Mouse (Mus musculus) midbrain, postnatal 0 days (tissue): ENCODE data around the gene Ppp1r35. TPM values are rescaled to one million over a fixed set of nuclear protein-coding genes. Genes with fewer than 3 reads are reported as not detected.

Experiments
- ATAC-seq: fragments of 200-750 bp; cut with Nextera tagmentation; 2 replicates; pipeline ENCODE4 v1.8.0; 2017; ENCODE audit warnings: moderate number of reproducible peaks, mild to moderate bottlenecking, moderate TSS enrichment, moderate library complexity; ENCODE audit not compliant: low FRiP score
- DNase-seq: peaks from one replicate; pipeline ENCODE4 v3.0.0-alpha.2; 2015; ENCODE audit warnings: low spot score
- H3K27ac ChIP-seq: fragments of 300-500 bp; sonication (generic); 2 replicates; pipeline ENCODE4 v1.5.1; 2014; ENCODE audit warnings: low read depth, mild to moderate bottlenecking, low read length, mixed read lengths
- H3K27me3 ChIP-seq: fragments of 300-500 bp; sonication (generic); 2 replicates; pipeline ENCODE4 v1.6.1; 2014; ENCODE audit warnings: low read length, control low read depth, mixed read lengths; ENCODE audit not compliant: insufficient read depth
- H3K36me3 ChIP-seq: fragments of 300-500 bp; sonication (generic); 2 replicates; pipeline ENCODE4 v1.6.1; 2014; ENCODE audit warnings: low read length, control low read depth, mixed read lengths; ENCODE audit not compliant: insufficient read depth
- H3K4me1 ChIP-seq: fragments of 300-500 bp; sonication (generic); 2 replicates; pipeline ENCODE4 v1.6.1; 2014; ENCODE audit warnings: mild to moderate bottlenecking, control low read depth, antibody characterized with exemption, low read length, mixed read lengths; ENCODE audit not compliant: insufficient read depth
- H3K4me2 ChIP-seq: fragments of 300-500 bp; sonication (generic); 2 replicates; pipeline ENCODE4 v1.6.1; 2014; ENCODE audit warnings: low read depth, mild to moderate bottlenecking, low read length, mixed read lengths; ENCODE audit not compliant: poor library complexity, severe bottlenecking
- H3K4me3 ChIP-seq: fragments of 300-500 bp; sonication (generic); 2 replicates; pipeline ENCODE4 v1.5.1; 2014; ENCODE audit warnings: low read depth, mild to moderate bottlenecking, low read length, moderate library complexity
- H3K9ac ChIP-seq: fragments of 300-500 bp; sonication (generic); replicated peaks from 2 replicates; pipeline ENCODE4 v1.6.1; 2014; ENCODE audit warnings: mild to moderate bottlenecking, low read length, moderate library complexity, mixed read lengths; ENCODE audit not compliant: poor library complexity, severe bottlenecking
- H3K9me3 ChIP-seq: fragments of 300-500 bp; sonication (generic); 2 replicates; pipeline ENCODE4 v1.6.1; 2016; ENCODE audit warnings: low read length, control low read depth
- CTCF ChIP-seq: IDR thresholded peaks from 2 replicates; pipeline ENCODE4 v1.5.1; 2016; ENCODE audit warnings: antibody characterized with exemption, mild to moderate bottlenecking
- WGBS: fragments of 180-500 bp; shearing (Covaris S2); extraction: QIAGEN DNeasy Blood & Tissue Kit; methylation state at CpG from one replicate; pipeline ENCODE4 v1.1.7; 2014; 5-methylcytosine and 5-hydroxymethylcytosine counted together
- polyA plus RNA-seq: library from polyadenylated mRNA; unstranded; fragments of >200 nt; fragmentation: Nextera tagmentation; extraction: Ambion mirVana; gene quantifications from 2 replicates; pipeline ENCODE4 v1.2.1, GENCODE M21; 2015
- total RNA-seq: library from RNA; depleted of rRNA; stranded (reverse); fragments of >200 nt; gene quantifications from 2 replicates; pipeline ENCODE4 v1.2.3, GENCODE M21; 2014

Ppp1r35 gene
- total and polyA plus RNA-seq, 2 experiments from 2014 or later, result 38.8 to 42.1 TPM

- DNase-seq, result no peak
- Histone ChIP-seq H3K27ac (no peak overlapping the region), H3K9ac (no peak overlapping the region), H3K9me3 (no peaks in the 10 kb centered on the region), H3K27me3 (no peaks in the 10 kb centered on the region), H3K4me3 (no peak overlapping the region), H3K4me2 (no peak overlapping the region), H3K36me3 (peaks cover 4% of the 10 kb centered on the region), H3K4me1 (no peaks in the 10 kb centered on the region)
- no peak for TF ChIP-seq CTCF
- no peak for ATAC-seq
- WGBS, result 61% methylated on average over 5 of the region's 5 CpGs
Observed at GRCm38 (mm10) chr5:137776408-137776918, 2.2 kb upstream of the Ppp1r35 start.

- peaks cover 13% of the 10 kb centered on the region for H3K36me3 ChIP-seq
- ATAC-seq (no peak), DNase-seq (no peak)
- no peak overlapping the region for H3K27ac ChIP-seq
- no peak for TF ChIP-seq CTCF
- H3K4me3 ChIP-seq, result no peak overlapping the region
- H3K9ac ChIP-seq, result no peak overlapping the region
- H3K4me1 ChIP-seq, result no peaks in the 10 kb centered on the region
- H3K4me2 ChIP-seq, result no peak overlapping the region
- H3K27me3 ChIP-seq, result no peaks in the 10 kb centered on the region
- WGBS, result 88% methylated on average over 7 of the region's 7 CpGs
- H3K9me3 ChIP-seq, result no peaks in the 10 kb centered on the region
Observed at GRCm38 (mm10) chr5:137777267-137777845, 1.3 kb upstream of the Ppp1r35 start.

- TF ChIP-seq CTCF, result 0 out of 2 replicates have a peak, but pooled peaks have one; percentile 1
- ATAC-seq, result peak; percentile 20
- Histone ChIP-seq H3K27ac (peak overlapping the region; percentile 94), H3K9me3 (no peaks in the 10 kb centered on the region), H3K9ac (peak overlapping the region; percentile 93), H3K36me3 (peaks cover 29% of the 10 kb centered on the region), H3K4me1 (peaks cover 14% of the 10 kb centered on the region), H3K4me2 (peak overlapping the region; percentile 84), H3K4me3 (peak overlapping the region; percentile 95), H3K27me3 (no peaks in the 10 kb centered on the region)
- WGBS, result under 1% methylated on average over 71 of the region's 83 CpGs
- DNase-seq, result no peak
Observed at GRCm38 (mm10) chr5:137779053-137779933, 644 bp downstream of the Ppp1r35 start.

- ATAC-seq (no peak), DNase-seq (no peak)
- H3K9ac ChIP-seq, result no peak overlapping the region
- H3K27ac ChIP-seq, result no peak overlapping the region
- H3K4me2 ChIP-seq, result no peak overlapping the region
- H3K4me1 ChIP-seq, result peaks cover 22% of the 10 kb centered on the region
- H3K36me3 ChIP-seq, result peaks cover 29% of the 10 kb centered on the region
- H3K9me3 ChIP-seq, result no peaks in the 10 kb centered on the region
- TF ChIP-seq CTCF, result no peak
- WGBS, result 94% methylated on average over 7 of the region's 7 CpGs
- H3K4me3 ChIP-seq, result no peak overlapping the region
- H3K27me3 ChIP-seq, result no peaks in the 10 kb centered on the region
Observed at GRCm38 (mm10) chr5:137781661-137782060, 3.0 kb downstream of the Ppp1r35 start.

- Histone ChIP-seq H3K4me1 (peaks cover 23% of the 10 kb centered on the region), H3K4me2 (peak overlapping the region; percentile 77), H3K4me3 (no peak overlapping the region), H3K27ac (no peak overlapping the region; the same call in 1 of the 2 replicates), H3K36me3 (peaks cover 29% of the 10 kb centered on the region), H3K9ac (no peak overlapping the region; the same call in 1 of the 2 replicates), H3K27me3 (no peaks in the 10 kb centered on the region), H3K9me3 (no peaks in the 10 kb centered on the region)
- DNase-seq, result no peak
- no peak for ATAC-seq
- 81% methylated on average over 13 of the region's 13 CpGs for WGBS
- TF ChIP-seq CTCF, result no peak
Observed at GRCm38 (mm10) chr5:137782776-137783522, 4.3 kb downstream of the Ppp1r35 start.
